Comparison of ENCODE assay signal across 8 mouse cellular contexts in the genomic region with DNA sequence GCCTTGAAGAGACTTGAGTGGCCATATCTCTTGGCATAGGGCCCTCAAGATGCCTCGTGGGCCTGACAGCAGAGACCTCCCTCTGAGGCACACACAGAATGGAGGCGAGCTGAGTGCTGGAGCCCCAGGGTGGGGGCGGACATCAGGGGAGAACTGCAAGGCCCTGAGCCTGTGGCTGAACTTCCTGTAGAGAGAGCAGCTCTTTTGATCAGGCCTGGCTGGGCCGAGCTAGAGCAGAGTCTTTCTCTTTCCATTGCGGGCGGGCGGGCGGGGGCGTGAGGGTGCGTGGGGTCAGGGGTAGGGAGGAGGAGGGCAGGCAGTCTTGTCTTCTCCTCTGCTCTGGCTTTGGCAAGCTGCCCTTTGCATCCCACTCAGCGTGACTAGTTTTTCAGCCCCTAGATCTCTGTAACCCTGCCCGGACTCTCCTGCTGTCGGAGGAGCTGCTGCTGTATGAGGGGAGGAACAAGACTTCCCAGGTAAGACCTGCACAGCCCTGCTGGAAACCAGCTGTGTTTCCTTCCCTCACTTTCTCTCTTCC.
DNase-seq lines count a peak whose midpoint lies in the region; ATAC-seq and TF ChIP-seq lines count a peak whose summit lies in the region.

No protein-coding gene starts in this region.

- peak; percentile 81 for DNase-seq in CD4-positive helper T cell, adult 2 months (ENCODE audit: low read depth, low spot score)
- DNase-seq in adrenal gland, postnatal 14 days: peak; percentile 67
- peak; percentile 59 for DNase-seq in lung, postnatal 36 days
- peak; percentile 28 to 38 for DNase-seq in thymus, postnatal 10 days (ENCODE audit: low spot score in 2 of 2)
- DNase-seq in layer of hippocampus, adult 9-11 months: no peak
- no peak for DNase-seq in left cerebral cortex, adult 8-10 months (ENCODE audit: low spot score in 2 of 2)
- no peak for DNase-seq in midbrain, postnatal 0 days (ENCODE audit: low spot score)

- peak; percentile 11; the same call in 1 of the 2 replicates for ATAC-seq in intestine, embryonic 16.5 days
- no peak for ATAC-seq in midbrain, postnatal 0 days (ENCODE audit: low FRiP score)

- H3K27ac ChIP-seq in intestine, embryonic 16.5 days (ENCODE audit: low read length): peak overlapping the region; percentile 49
- H3K27ac ChIP-seq in midbrain, postnatal 0 days (ENCODE audit: low read depth, low read length): no peak overlapping the region

- 37% methylated on average over 13 of the region's 13 CpGs for WGBS in intestine, embryonic 16.5 days
- 52% methylated on average over 12 of the region's 13 CpGs for WGBS in midbrain, postnatal 0 days

- peaks cover 25% of the 10 kb centered on the region for H3K4me1 ChIP-seq in intestine, embryonic 16.5 days (ENCODE audit: control insufficient read depth, insufficient read depth, low read length)
- 0 out of 2 replicates have a peak, but pooled peaks cover 3% of the 10 kb centered on the region for H3K4me1 ChIP-seq in midbrain, postnatal 0 days (ENCODE audit: insufficient read depth, low read length)

- no peak overlapping the region for H3K4me3 ChIP-seq in intestine, embryonic 16.5 days (ENCODE audit: low read length)
- H3K4me3 ChIP-seq in midbrain, postnatal 0 days (ENCODE audit: low read depth, low read length): no peak overlapping the region

- no peaks in the 10 kb centered on the region for H3K36me3 ChIP-seq in intestine, embryonic 16.5 days (ENCODE audit: control insufficient read depth, insufficient read depth, low read length)
- no peaks in the 10 kb centered on the region for H3K36me3 ChIP-seq in midbrain, postnatal 0 days (ENCODE audit: insufficient read depth, low read length)

- H3K27me3 ChIP-seq in intestine, embryonic 16.5 days (replicated peaks; ENCODE audit: control insufficient read depth, insufficient read depth, low read length): no peaks in the 10 kb centered on the region
- no peaks in the 10 kb centered on the region for H3K27me3 ChIP-seq in midbrain, postnatal 0 days (ENCODE audit: insufficient read depth, low read length)

- TF ChIP-seq CTCF in midbrain, postnatal 0 days (IDR thresholded peaks at IDR 0.05): no peak

- no peaks in the 10 kb centered on the region for H3K9me3 ChIP-seq in intestine, embryonic 16.5 days (ENCODE audit: control insufficient read depth, low read length)
- H3K9me3 ChIP-seq in midbrain, postnatal 0 days (ENCODE audit: low read length): no peaks in the 10 kb centered on the region

- no peak overlapping the region for H3K4me2 ChIP-seq in intestine, embryonic 16.5 days (ENCODE audit: low read depth, low read length)
- H3K4me2 ChIP-seq in midbrain, postnatal 0 days (ENCODE audit: low read depth, low read length, poor library complexity, severe bottlenecking): no peak overlapping the region

- peak overlapping the region; percentile 43; the same call in 1 of the 2 replicates for H3K9ac ChIP-seq in intestine, embryonic 16.5 days (ENCODE audit: low read depth, low read length)
- H3K9ac ChIP-seq in midbrain, postnatal 0 days (replicated peaks; ENCODE audit: low read length, poor library complexity, severe bottlenecking): no peak overlapping the region

Comparison
In these comparisons a context has a peak if more than half of its experiments do, and no peak if none do; other contexts are left out.
1. DNase-seq: peak in CD4-positive helper T cell, adult 2 months (single experiment), adrenal gland, postnatal 14 days (single experiment), lung, postnatal 36 days (single experiment) and thymus, postnatal 10 days (2 of 2); none in layer of hippocampus, adult 9-11 months (single experiment), left cerebral cortex, adult 8-10 months (0 of 2) and midbrain, postnatal 0 days (single experiment).